Mouse (Mus musculus) midbrain, postnatal 0 days (tissue): ENCODE data around the gene Yjefn3. TPM values are rescaled to one million over a fixed set of nuclear protein-coding genes. Genes with fewer than 3 reads are reported as not detected.

Experiments
- ATAC-seq: fragments of 200-750 bp; cut with Nextera tagmentation; 2 replicates; pipeline ENCODE4 v1.8.0; 2017; ENCODE audit warnings: moderate number of reproducible peaks, mild to moderate bottlenecking, moderate TSS enrichment, moderate library complexity; ENCODE audit not compliant: low FRiP score
- DNase-seq: peaks from one replicate; pipeline ENCODE4 v3.0.0-alpha.2; 2015; ENCODE audit warnings: low spot score
- H3K27ac ChIP-seq: fragments of 300-500 bp; sonication (generic); 2 replicates; pipeline ENCODE4 v1.5.1; 2014; ENCODE audit warnings: low read depth, mild to moderate bottlenecking, low read length, mixed read lengths
- H3K27me3 ChIP-seq: fragments of 300-500 bp; sonication (generic); 2 replicates; pipeline ENCODE4 v1.6.1; 2014; ENCODE audit warnings: low read length, control low read depth, mixed read lengths; ENCODE audit not compliant: insufficient read depth
- H3K36me3 ChIP-seq: fragments of 300-500 bp; sonication (generic); 2 replicates; pipeline ENCODE4 v1.6.1; 2014; ENCODE audit warnings: low read length, control low read depth, mixed read lengths; ENCODE audit not compliant: insufficient read depth
- H3K4me1 ChIP-seq: fragments of 300-500 bp; sonication (generic); 2 replicates; pipeline ENCODE4 v1.6.1; 2014; ENCODE audit warnings: mild to moderate bottlenecking, control low read depth, antibody characterized with exemption, low read length, mixed read lengths; ENCODE audit not compliant: insufficient read depth
- H3K4me2 ChIP-seq: fragments of 300-500 bp; sonication (generic); 2 replicates; pipeline ENCODE4 v1.6.1; 2014; ENCODE audit warnings: low read depth, mild to moderate bottlenecking, low read length, mixed read lengths; ENCODE audit not compliant: poor library complexity, severe bottlenecking
- H3K4me3 ChIP-seq: fragments of 300-500 bp; sonication (generic); 2 replicates; pipeline ENCODE4 v1.5.1; 2014; ENCODE audit warnings: low read depth, mild to moderate bottlenecking, low read length, moderate library complexity
- H3K9ac ChIP-seq: fragments of 300-500 bp; sonication (generic); replicated peaks from 2 replicates; pipeline ENCODE4 v1.6.1; 2014; ENCODE audit warnings: mild to moderate bottlenecking, low read length, moderate library complexity, mixed read lengths; ENCODE audit not compliant: poor library complexity, severe bottlenecking
- H3K9me3 ChIP-seq: fragments of 300-500 bp; sonication (generic); 2 replicates; pipeline ENCODE4 v1.6.1; 2016; ENCODE audit warnings: low read length, control low read depth
- CTCF ChIP-seq: IDR thresholded peaks from 2 replicates; pipeline ENCODE4 v1.5.1; 2016; ENCODE audit warnings: antibody characterized with exemption, mild to moderate bottlenecking
- WGBS: fragments of 180-500 bp; shearing (Covaris S2); extraction: QIAGEN DNeasy Blood & Tissue Kit; methylation state at CpG from one replicate; pipeline ENCODE4 v1.1.7; 2014; 5-methylcytosine and 5-hydroxymethylcytosine counted together
- polyA plus RNA-seq: library from polyadenylated mRNA; unstranded; fragments of >200 nt; fragmentation: Nextera tagmentation; extraction: Ambion mirVana; gene quantifications from 2 replicates; pipeline ENCODE4 v1.2.1, GENCODE M21; 2015
- total RNA-seq: library from RNA; depleted of rRNA; stranded (reverse); fragments of >200 nt; gene quantifications from 2 replicates; pipeline ENCODE4 v1.2.3, GENCODE M21; 2014

The Yjefn3 gene
- total and polyA plus RNA-seq, 2 experiments from 2014 or later = 8.0 to 13.4 TPM

- Histone ChIP-seq H3K4me3 (no peak overlapping the region), H3K4me1 (peaks cover 8% of the 10 kb centered on the region; the same call in 1 of the 2 replicates), H3K27me3 (no peaks in the 10 kb centered on the region), H3K36me3 (peaks cover 3% of the 10 kb centered on the region; the same call in 1 of the 2 replicates), H3K4me2 (no peak overlapping the region), H3K9me3 (no peaks in the 10 kb centered on the region), H3K27ac (no peak overlapping the region), H3K9ac (no peak overlapping the region)
- no peak for DNase-seq
- WGBS = 100% methylated on average over 1 of the region's 1 CpGs
- no peak for TF ChIP-seq CTCF
- no peak for ATAC-seq
These were observed 21.5 kb upstream of the Yjefn3 start for GRCm38 (mm10) chr8:69923986-69924385.

GRCm38 (mm10) chr8:69921141-69921540, 18.6 kb upstream of the Yjefn3 start:
- Histone ChIP-seq H3K4me1 (peaks cover 8% of the 10 kb centered on the region; the same call in 1 of the 2 replicates), H3K27me3 (no peaks in the 10 kb centered on the region), H3K4me3 (no peak overlapping the region), H3K36me3 (peaks cover 5% of the 10 kb centered on the region; the same call in 1 of the 2 replicates), H3K9ac (0 out of 2 replicates have a peak overlapping the region, but pooled peaks have one; percentile 1), H3K27ac (peak overlapping the region; percentile 80), H3K4me2 (no peak overlapping the region), H3K9me3 (no peaks in the 10 kb centered on the region)
- 98% methylated on average over 2 of the region's 2 CpGs for WGBS
- DNase-seq (no peak), ATAC-seq (no peak)
- TF ChIP-seq CTCF = no peak

GRCm38 (mm10) chr8:69919876-69920662, 17.6 kb upstream of the Yjefn3 start:
- H3K27ac ChIP-seq = peak overlapping the region; percentile 80

GRCm38 (mm10) chr8:69919010-69919409, 16.5 kb upstream of the Yjefn3 start:
- WGBS = 58% methylated on average over 1 of the region's 1 CpGs
- H3K36me3 ChIP-seq = peaks cover 11% of the 10 kb centered on the region; the same call in 1 of the 2 replicates
- TF ChIP-seq CTCF = peak; percentile 96
- no peak overlapping the region for H3K4me2 ChIP-seq
- peaks cover 8% of the 10 kb centered on the region; the same call in 1 of the 2 replicates for H3K4me1 ChIP-seq
- DNase-seq (peak; percentile 89), ATAC-seq (peak; percentile 44)
- no peak overlapping the region for H3K4me3 ChIP-seq
- no peaks in the 10 kb centered on the region for H3K9me3 ChIP-seq
- no peaks in the 10 kb centered on the region for H3K27me3 ChIP-seq
- no peak overlapping the region for H3K9ac ChIP-seq
- H3K27ac ChIP-seq = 0 out of 2 replicates have a peak overlapping the region, but pooled peaks have one; percentile 18

More at GRCm38 (mm10) chr8:69919876-69920662, 17.6 kb upstream of the Yjefn3 start:
- no peak for TF ChIP-seq CTCF
- WGBS = 42% methylated on average over 11 of the region's 11 CpGs
- H3K4me1 ChIP-seq = peaks cover 8% of the 10 kb centered on the region; the same call in 1 of the 2 replicates
- peaks cover 6% of the 10 kb centered on the region; the same call in 1 of the 2 replicates for H3K36me3 ChIP-seq
- ATAC-seq = peak; percentile 74
- H3K4me3 ChIP-seq = no peak overlapping the region
- H3K9ac ChIP-seq = peak overlapping the region; percentile 37; the same call in 1 of the 2 replicates
- H3K4me2 ChIP-seq = no peak overlapping the region
- H3K27me3 ChIP-seq = no peaks in the 10 kb centered on the region
- H3K9me3 ChIP-seq = no peaks in the 10 kb centered on the region
- peak; percentile 82 for DNase-seq

GRCm38 (mm10) chr8:69918506-69918905, 16.0 kb upstream of the Yjefn3 start:
- Histone ChIP-seq H3K27ac (no peak overlapping the region), H3K4me1 (peaks cover 8% of the 10 kb centered on the region; the same call in 1 of the 2 replicates), H3K36me3 (peaks cover 15% of the 10 kb centered on the region; the same call in 1 of the 2 replicates), H3K9ac (no peak overlapping the region), H3K4me2 (no peak overlapping the region), H3K27me3 (no peaks in the 10 kb centered on the region), H3K9me3 (no peaks in the 10 kb centered on the region), H3K4me3 (no peak overlapping the region)
- no peak for DNase-seq
- ATAC-seq = no peak
- TF ChIP-seq CTCF = no peak

- ATAC-seq (0 out of 2 replicates have a peak, but pooled peaks have one; percentile 22), DNase-seq (peak; percentile 71)
- 29% methylated on average over 5 of the region's 5 CpGs for WGBS
- no peak overlapping the region for H3K4me2 ChIP-seq
- H3K9ac ChIP-seq = no peak overlapping the region
- peaks cover 38% of the 10 kb centered on the region for H3K36me3 ChIP-seq
- peaks cover 4% of the 10 kb centered on the region; the same call in 1 of the 2 replicates for H3K4me1 ChIP-seq
- H3K27ac ChIP-seq = 0 out of 2 replicates have a peak overlapping the region, but pooled peaks have one; percentile 1
- H3K9me3 ChIP-seq = no peaks in the 10 kb centered on the region
- no peaks in the 10 kb centered on the region for H3K27me3 ChIP-seq
- TF ChIP-seq CTCF = peak; percentile 72
- no peak overlapping the region for H3K4me3 ChIP-seq
These were observed 13.2 kb upstream of the Yjefn3 start for GRCm38 (mm10) chr8:69915748-69916147.
